ENCODE assay signal across 9 mouse cellular contexts in genomic region chr16:94227328-94228018, GRCm38 (mm10).
DNase-seq lines count a peak whose midpoint lies in the region; ATAC-seq and TF ChIP-seq lines count a peak whose summit lies in the region.
"Had no signal": no experiment of that assay in that cellular context is flagged by ENCODE, and none has a peak within 500 bp of the region (broad histone marks: within the 10 kb centered on the region; RNA-seq: fewer than 3 reads in every experiment).

No protein-coding gene starts in this region.

- WGBS in forebrain, embryonic 11.5 days, result 6% methylated on average over 18 of the region's 18 CpGs
- 90% methylated on average over 18 of the region's 18 CpGs for WGBS in thymus, adult 2 months

- H3K4me2 ChIP-seq in forebrain, embryonic 11.5 days (ENCODE audit: low read depth, low read length, severe bottlenecking), result peak overlapping the region; percentile 19; the same call in 1 of the 2 replicates
- H3K4me2 ChIP-seq: heart, embryonic 15.5 days had no signal

- H3K9me3 ChIP-seq in forebrain, embryonic 11.5 days (ENCODE audit: control insufficient read depth, low read length), result no peaks in the 10 kb centered on the region; the same call in 1 of the 2 replicates
- H3K9me3 ChIP-seq: heart, embryonic 15.5 days had no signal

- H3K4me1 ChIP-seq in forebrain, embryonic 11.5 days (replicated peaks; ENCODE audit: control insufficient read depth, insufficient read depth, low read length), result peaks cover 9% of the 10 kb centered on the region
- peaks cover 25% of the 10 kb centered on the region for H3K4me1 ChIP-seq in thymus, adult 2 months (replicated peaks; ENCODE audit: control insufficient read depth, insufficient read depth, low read length)
- H3K4me1 ChIP-seq: heart, embryonic 15.5 days had no signal

- peak; percentile 91 for ATAC-seq in forebrain, embryonic 11.5 days (replicated peaks; ENCODE audit: low FRiP score)

- H3K27ac ChIP-seq in forebrain, embryonic 11.5 days (ENCODE audit: low read depth, low read length), result no peak overlapping the region
- no peak overlapping the region for H3K27ac ChIP-seq in thymus, adult 2 months (ENCODE audit: control insufficient read depth, insufficient read depth, low read length)

- no peaks in the 10 kb centered on the region for H3K36me3 ChIP-seq in forebrain, embryonic 11.5 days (ENCODE audit: control insufficient read depth, insufficient read depth, low read length)
- H3K36me3 ChIP-seq in thymus, adult 2 months (ENCODE audit: control insufficient read depth, insufficient read depth, low read length), result no peaks in the 10 kb centered on the region
- H3K36me3 ChIP-seq: heart, embryonic 15.5 days had no signal

- no peak overlapping the region for H3K9ac ChIP-seq in forebrain, embryonic 11.5 days (ENCODE audit: low read length)
- H3K9ac ChIP-seq: heart, embryonic 15.5 days had no signal

- TF ChIP-seq POLR2A in thymus, adult 2 months (IDR thresholded peaks at IDR 0.05; ENCODE audit: control insufficient read depth, extremely low read depth, insufficient read depth, low read length, poor library complexity), result no peak

- TF ChIP-seq CTCF in thymus, adult 2 months (IDR thresholded peaks at IDR 0.05; ENCODE audit: borderline replicate concordance, control insufficient read depth, extremely low read depth, insufficient read depth, low read length, poor library complexity), result no peak

- peaks cover 13% of the 10 kb centered on the region; the same call in 1 of the 2 replicates for H3K27me3 ChIP-seq in forebrain, embryonic 11.5 days (ENCODE audit: control insufficient read depth, insufficient read depth, low read length)
- no peaks in the 10 kb centered on the region for H3K27me3 ChIP-seq in thymus, adult 2 months (ENCODE audit: control insufficient read depth, insufficient read depth, low read length)
- H3K27me3 ChIP-seq: heart, embryonic 15.5 days had no signal

- H3K4me3 ChIP-seq in forebrain, embryonic 11.5 days (ENCODE audit: low read depth, low read length), result no peak overlapping the region
- H3K4me3 ChIP-seq in thymus, adult 2 months (ENCODE audit: control insufficient read depth, insufficient read depth, low read length), result no peak overlapping the region
- H3K4me3 ChIP-seq: heart, embryonic 15.5 days had no signal

- peak; percentile 71 for DNase-seq in 3134 (ENCODE audit: extremely low read depth, insufficient read length, low spot score)
- peak; percentile 47 for DNase-seq in brain, embryonic 18.5 days (ENCODE audit: low read depth, low spot score)
- peak; percentile 88 for DNase-seq in forebrain, embryonic 11.5 days (ENCODE audit: low spot score)
- DNase-seq in heart, postnatal 4 days, result peak; percentile 64
- DNase-seq in layer of hippocampus, adult 9-11 months, result peak; percentile 28
- peak; percentile 7 for DNase-seq in ovary, adult 18-20 months (ENCODE audit: low spot score)
- DNase-seq in c-Kit-positive CD71-positive TER-119-positive erythroid progenitor cells, embryonic 14.5 days (ENCODE audit: low spot score), result no peak
- DNase-seq in thymus, adult 2 months, result no peak

Comparison
In these comparisons a context has a peak if more than half of its experiments do, and no peak if none do; other contexts are left out.
1. DNase-seq: peak in 3134 (single experiment), brain, embryonic 18.5 days (single experiment), forebrain, embryonic 11.5 days (single experiment), heart, postnatal 4 days (single experiment), layer of hippocampus, adult 9-11 months (single experiment) and ovary, adult 18-20 months (single experiment); none in c-Kit-positive CD71-positive TER-119-positive erythroid progenitor cells, embryonic 14.5 days (single experiment) and thymus, adult 2 months (single experiment).